Mouse (Mus musculus): ENCODE data around the gene Meis1.

- no peak for TF ChIP-seq MAFK (IDR thresholded peaks at IDR 0.05; ENCODE audit: insufficient read depth, low read depth, low read length)
- no peak for TF ChIP-seq HCFC1 (IDR thresholded peaks at IDR 0.05; ENCODE audit: borderline replicate concordance, insufficient read depth, low read length)
- no peak for TF ChIP-seq ZC3H11A (IDR thresholded peaks at IDR 0.05; ENCODE audit: borderline replicate concordance, low read depth, low read length)
- TF ChIP-seq CHD2 (IDR thresholded peaks at IDR 0.05; ENCODE audit: low read depth, low read length) = no peak
These were observed 77.9 kb downstream of the Meis1 start for GRCm38 (mm10) chr11:18940916-18941315.

All from ES-E14 (cell line).